Mouse (Mus musculus) CH12.LX (cell line): Measurements from ENCODE around the gene Glrx2. TPM values are rescaled to one million over a fixed set of nuclear protein-coding genes. Genes with fewer than 3 reads are reported as not detected.

Source experiments
- DNase-seq: peaks from one replicate; pipeline ENCODE4 v3.0.0-alpha.2; 2013; ENCODE audit errors: extremely low read depth
- H3K27ac ChIP-seq: 2 replicates; pipeline ENCODE4 v1.5.1; 2012; ENCODE audit warnings: low read depth, mild to moderate bottlenecking, control low read depth, moderate library complexity; ENCODE audit not compliant: insufficient read depth
- H3K27me3 ChIP-seq: replicated peaks from 2 replicates; pipeline ENCODE3; 2012; ENCODE audit warnings: inconsistent platforms
- H3K36me3 ChIP-seq, 2 experiments: replicated peaks in 1 of 2; 2 replicates each; pipeline versions ENCODE3 to v1.6.1; 2012; ENCODE audit warnings: inconsistent platforms in 1 of 2, low read length in 1 of 2, mild to moderate bottlenecking in 1 of 2, mixed read lengths in 1 of 2, moderate library complexity in 1 of 2; ENCODE audit not compliant: control insufficient read depth in 1 of 2, insufficient read depth in 1 of 2
- H3K4me1 ChIP-seq, 2 experiments: 2 replicates each; pipeline ENCODE4 v1.6.1; 2012; ENCODE audit warnings: inconsistent platforms in 1 of 2, moderate library complexity in 1 of 2; ENCODE audit not compliant: insufficient read depth in 2 of 2, control insufficient read depth in 1 of 2
- H3K4me2 ChIP-seq: 2 replicates; pipeline ENCODE4 v1.6.1; 2012; ENCODE audit warnings: low read depth, mild to moderate bottlenecking, control low read depth; ENCODE audit not compliant: poor library complexity, insufficient read depth, severe bottlenecking
- H3K4me3 ChIP-seq, 3 experiments: fragments of 150-350 bp in 1 of 3; sonication (generic) in 1 of 3; replicated peaks in 1 of 3; 2 replicates each; pipeline versions ENCODE3 to v1.5.1; 2011 to 2012; ENCODE audit warnings: low read depth in 2 of 3, low read length in 2 of 3, mild to moderate bottlenecking in 2 of 3, moderate library complexity in 2 of 3, control low read depth in 1 of 3, improper control_type of control experiment in 1 of 3, inconsistent platforms in 1 of 3, mixed read lengths in 1 of 3; ENCODE audit not compliant: poor library complexity in 1 of 3
- H3K79me2 ChIP-seq: replicated peaks from 2 replicates; pipeline ENCODE4 v1.6.1; 2012; ENCODE audit warnings: mild to moderate bottlenecking, moderate library complexity; ENCODE audit not compliant: control insufficient read depth, poor library complexity, insufficient read depth, severe bottlenecking; ENCODE audit errors: extremely low read depth
- H3K9ac ChIP-seq: 2 replicates; pipeline ENCODE4 v1.6.1; 2012; ENCODE audit warnings: low read depth, mild to moderate bottlenecking, control low read depth, moderate library complexity; ENCODE audit not compliant: insufficient read depth
- H3K9me3 ChIP-seq: replicated peaks from 2 replicates; pipeline ENCODE3; 2012; ENCODE audit warnings: low read length, inconsistent platforms, mixed read lengths
- BHLHE40 ChIP-seq: IDR thresholded peaks from 2 replicates; pipeline ENCODE4 v1.6.1; 2011; ENCODE audit warnings: mild to moderate bottlenecking, low read depth, low read length, improper control_type of control experiment
- CHD1 ChIP-seq: IDR thresholded peaks from 2 replicates; pipeline ENCODE4 v1.6.1; 2012; ENCODE audit warnings: low read depth, low read length, improper control_type of control experiment, inconsistent platforms
- CTCF ChIP-seq, 2 experiments: IDR thresholded peaks in 1 of 2; conservative IDR thresholded peaks in 1 of 2; 2 replicates each; pipeline ENCODE4 v1.5.1; 2011 to 2012; ENCODE audit warnings: low read depth in 2 of 2, low read length in 2 of 2, improper control_type of control experiment in 1 of 2, inconsistent platforms in 1 of 2, mild to moderate bottlenecking in 1 of 2, moderate library complexity in 1 of 2
- E2F4 ChIP-seq: IDR thresholded peaks from 2 replicates; pipeline ENCODE4 v1.6.1; 2011; ENCODE audit warnings: low read depth, low read length, improper control_type of control experiment; ENCODE audit not compliant: insufficient replicate concordance
- ELF1 ChIP-seq: IDR thresholded peaks from 2 replicates; pipeline ENCODE4 v1.6.1; 2014; ENCODE audit warnings: low read depth, mild to moderate bottlenecking, inconsistent platforms, low read length, improper control_type of control experiment
- ETS1 ChIP-seq: conservative IDR thresholded peaks from 2 replicates; pipeline ENCODE4 v1.6.1; 2012; ENCODE audit warnings: low read depth, mild to moderate bottlenecking, inconsistent platforms, low read length, improper control_type of control experiment, moderate library complexity
- HCFC1 ChIP-seq: IDR thresholded peaks from 2 replicates; pipeline ENCODE4 v1.6.1; 2012; ENCODE audit warnings: low read depth, mild to moderate bottlenecking, inconsistent platforms, low read length, improper control_type of control experiment
- IRF4 ChIP-seq: IDR thresholded peaks from 2 replicates; pipeline ENCODE4 v1.6.1; 2014; ENCODE audit warnings: low read depth, mild to moderate bottlenecking, inconsistent platforms, low read length, improper control_type of control experiment
- KAT2A ChIP-seq: IDR thresholded peaks from 2 replicates; pipeline ENCODE4 v1.6.1; 2012; ENCODE audit warnings: low read length, improper control_type of control experiment, inconsistent platforms; ENCODE audit not compliant: insufficient replicate concordance
- MAFK ChIP-seq: IDR thresholded peaks from 2 replicates; pipeline ENCODE4 v1.6.1; 2011; ENCODE audit warnings: low read length, improper control_type of control experiment; ENCODE audit not compliant: insufficient replicate concordance
- MEF2A ChIP-seq: IDR thresholded peaks from 2 replicates; pipeline ENCODE4 v1.6.1; 2014; ENCODE audit warnings: low read depth, mild to moderate bottlenecking, inconsistent platforms, low read length, improper control_type of control experiment, borderline replicate concordance
- MXI1 ChIP-seq: IDR thresholded peaks from 2 replicates; pipeline ENCODE4 v1.6.1; 2011; ENCODE audit warnings: mild to moderate bottlenecking, low read depth, low read length, improper control_type of control experiment
- MYC ChIP-seq: IDR thresholded peaks from 2 replicates; pipeline ENCODE4 v1.6.1; 2011; ENCODE audit warnings: low read depth, mild to moderate bottlenecking, improper control_type of control experiment, low read length
- PAX5 ChIP-seq: IDR thresholded peaks from 2 replicates; pipeline ENCODE4 v1.6.1; 2012; ENCODE audit warnings: low read length, inconsistent platforms, mixed read lengths
- TBP ChIP-seq: conservative IDR thresholded peaks from 2 replicates; pipeline ENCODE4 v1.6.1; 2011; ENCODE audit warnings: low read depth, low read length, improper control_type of control experiment
- TCF12 ChIP-seq: IDR thresholded peaks from 2 replicates; pipeline ENCODE4 v1.6.1; 2014; ENCODE audit warnings: low read depth, mild to moderate bottlenecking, inconsistent platforms, low read length, improper control_type of control experiment
- ZMIZ1 ChIP-seq: IDR thresholded peaks from 2 replicates; pipeline ENCODE4 v1.6.1; 2012; ENCODE audit warnings: low read depth, mild to moderate bottlenecking, inconsistent platforms, low read length, improper control_type of control experiment
- ZNF384 ChIP-seq: IDR thresholded peaks from 2 replicates; pipeline ENCODE4 v1.6.1; 2012; ENCODE audit warnings: low read depth, low read length, improper control_type of control experiment, inconsistent platforms
- dilution Hi-C: fragments of 300-500 bp; cut with MboI; formaldehyde crosslinking; loops from 2 replicates; pipeline ENCODE4 v1.14.3; 2020; ENCODE audit warnings: low sequenced_read_pairs; ENCODE audit not compliant: extremely low pct_unique_long_range_greater_than_20kb, extremely low pct_ligation_motif_present
- in situ Hi-C: fragments of 300-500 bp; cut with MboI; formaldehyde crosslinking; loops from 3 replicates; pipeline ENCODE4 v1.14.3; 2019; ENCODE audit warnings: low sequenced_read_pairs, low pct_ligation_motif_present, low pct_unique_long_range_greater_than_20kb, mixed read lengths
- polyA plus RNA-seq: library from polyadenylated mRNA; unstranded; fragments of >175 nt; gene quantifications from 2 replicates; pipeline ENCODE4 v1.2.1, GENCODE M21; 2012; ENCODE audit warnings: low read depth; ENCODE audit not compliant: insufficient read length
- total RNA-seq, 2 experiments: library from RNA; depleted of rRNA; stranded (reverse); fragments of 300-350 nt in 1 of 2; fragments of >200 nt in 1 of 2; gene quantifications; 2 replicates each; pipeline ENCODE4 v1.2.3; 2012 to 2014

Glrx2 gene
- total and polyA plus RNA-seq, 3 experiments, result 28.0 to 51.4 (median 32.9) TPM

- dilution Hi-C loops, result no loop called here
- no peaks in the 10 kb centered on the region for H3K79me2 ChIP-seq
- no peak for DNase-seq
- in situ Hi-C loops, result no loop called here
- TF ChIP-seq E2F4 (no peak), MAFK (no peak), TBP (no peak), IRF4 (no peak), TCF12 (no peak), HCFC1 (no peak), ELF1 (no peak), CHD1 (no peak), CTCF (conservative IDR thresholded peaks at IDR 0.05 in 1 of 2, IDR thresholded peaks at IDR 0.05 in 1 of 2; ENCODE audit: low read depth in 2 of 2, low read length in 2 of 2) (no peak), MEF2A (no peak), MYC (no peak), ZNF384 (no peak), BHLHE40 (no peak), ETS1 (no peak), ZMIZ1 (no peak), MXI1 (no peak), PAX5 (no peak), KAT2A (no peak)
- peaks cover 0 to 7% of the 10 kb centered on the region in 2 experiments; a peak in 2 of 4 replicates for H3K4me1 ChIP-seq
- H3K9ac ChIP-seq, result no peak overlapping the region
- H3K27ac ChIP-seq, result no peak overlapping the region
- no peaks in the 10 kb centered on the region for H3K9me3 ChIP-seq
- peaks cover 12 to 42% of the 10 kb centered on the region in 2 experiments for H3K36me3 ChIP-seq
- H3K27me3 ChIP-seq, result no peaks in the 10 kb centered on the region
- no peak overlapping the region for H3K4me3 ChIP-seq
- no peak overlapping the region for H3K4me2 ChIP-seq
These were observed 25.2 kb downstream of the Glrx2 start for GRCm38 (mm10) chr1:143741331-143741730.

- Histone ChIP-seq H3K36me3 (peaks cover 12 to 51% of the 10 kb centered on the region in 2 experiments), H3K79me2 (no peaks in the 10 kb centered on the region), H3K4me1 (peaks cover 0 to 7% of the 10 kb centered on the region in 2 experiments; a peak in 2 of 4 replicates), H3K4me3 (no peak overlapping the region), H3K9me3 (no peaks in the 10 kb centered on the region), H3K9ac (no peak overlapping the region), H3K27ac (no peak overlapping the region), H3K27me3 (no peaks in the 10 kb centered on the region), H3K4me2 (no peak overlapping the region)
- in situ Hi-C loops, result no loop called here
- no peak for TF ChIP-seq CTCF (conservative IDR thresholded peaks at IDR 0.05 in 1 of 2, IDR thresholded peaks at IDR 0.05 in 1 of 2; ENCODE audit: low read depth in 2 of 2, low read length in 2 of 2)
- DNase-seq, result no peak
- dilution Hi-C loops, result no loop called here
These were observed 26.0 kb downstream of the Glrx2 start for GRCm38 (mm10) chr1:143742186-143742585.
